Mouse (Mus musculus) heart, embryonic 13.5 days (tissue): Measurements from ENCODE around the gene Rnf152. TPM values are rescaled to one million over a fixed set of nuclear protein-coding genes. Genes with fewer than 3 reads are reported as not detected.

Source experiments
- ATAC-seq: fragments of 200-750 bp; cut with Nextera tagmentation; 2 replicates; pipeline ENCODE4 v1.8.0; 2017; ENCODE audit warnings: moderate TSS enrichment; ENCODE audit not compliant: insufficient number of reproducible peaks, low FRiP score, low TSS enrichment; ENCODE audit errors: extremely low read depth
- H3K27ac ChIP-seq: fragments of 300-500 bp; sonication (generic); replicated peaks from 2 replicates; pipeline ENCODE4 v1.5.1; 2015; ENCODE audit warnings: moderate library complexity, mild to moderate bottlenecking, inconsistent platforms
- H3K27me3 ChIP-seq: fragments of 300-500 bp; sonication (generic); replicated peaks from 2 replicates; pipeline ENCODE4 v1.6.1; 2015; ENCODE audit warnings: mild to moderate bottlenecking, inconsistent platforms
- H3K36me3 ChIP-seq: fragments of 300-500 bp; sonication (generic); 2 replicates; pipeline ENCODE4 v1.6.1; 2015; ENCODE audit warnings: mild to moderate bottlenecking, inconsistent platforms
- H3K4me1 ChIP-seq: fragments of 300-500 bp; sonication (generic); 2 replicates; pipeline ENCODE4 v1.6.1; 2015; ENCODE audit warnings: inconsistent platforms
- H3K4me2 ChIP-seq: fragments of 300-500 bp; sonication (generic); 2 replicates; pipeline ENCODE4 v1.6.1; 2015; ENCODE audit warnings: inconsistent platforms, mild to moderate bottlenecking, moderate library complexity
- H3K4me3 ChIP-seq: fragments of 300-500 bp; sonication (generic); 2 replicates; pipeline ENCODE4 v1.5.1; 2015; ENCODE audit warnings: moderate library complexity, mild to moderate bottlenecking, inconsistent platforms
- H3K9ac ChIP-seq: fragments of 300-500 bp; sonication (generic); 2 replicates; pipeline ENCODE4 v1.6.1; 2015; ENCODE audit warnings: inconsistent platforms, mild to moderate bottlenecking, moderate library complexity
- H3K9me3 ChIP-seq: fragments of 300-500 bp; sonication (generic); 2 replicates; pipeline ENCODE4 v1.6.1; 2016; ENCODE audit warnings: inconsistent platforms
- WGBS: fragments of 180-500 bp; shearing (Covaris S2); methylation state at CpG from one replicate; pipeline ENCODE4 v1.1.7; 2015; ENCODE audit warnings: mixed read lengths; 5-methylcytosine and 5-hydroxymethylcytosine counted together
- polyA plus RNA-seq: library from polyadenylated mRNA; unstranded; fragments of >200 nt; fragmentation: Nextera tagmentation; extraction: Ambion mirVana; gene quantifications from 2 replicates; pipeline ENCODE4 v1.2.1, GENCODE M21; 2015

Gene Rnf152
- polyA plus RNA-seq, 1 experiment from 2014 or later = 0.15 TPM

GRCm38 (mm10) chr1:105302164-105302563 lies 54.3 kb downstream of the Rnf152 start:
- Histone ChIP-seq H3K36me3 (no peaks in the 10 kb centered on the region), H3K4me3 (no peak overlapping the region), H3K9ac (no peak overlapping the region), H3K27me3 (no peaks in the 10 kb centered on the region), H3K4me1 (0 out of 2 replicates have a peak, but pooled peaks cover 5% of the 10 kb centered on the region), H3K9me3 (no peaks in the 10 kb centered on the region), H3K4me2 (no peak overlapping the region), H3K27ac (no peak overlapping the region)
- ATAC-seq = no peak
- WGBS = 65% methylated on average over 6 of the region's 6 CpGs

GRCm38 (mm10) chr1:105301764-105302163 lies 54.7 kb downstream of the Rnf152 start:
- H3K27ac ChIP-seq = no peak overlapping the region
- no peak overlapping the region for H3K4me2 ChIP-seq
- no peaks in the 10 kb centered on the region for H3K27me3 ChIP-seq
- no peak overlapping the region for H3K4me3 ChIP-seq
- H3K9me3 ChIP-seq = no peaks in the 10 kb centered on the region
- ATAC-seq = no peak
- H3K36me3 ChIP-seq = no peaks in the 10 kb centered on the region
- no peak overlapping the region for H3K9ac ChIP-seq
- 65% methylated on average over 9 of the region's 9 CpGs for WGBS
- H3K4me1 ChIP-seq = 0 out of 2 replicates have a peak, but pooled peaks cover 5% of the 10 kb centered on the region

GRCm38 (mm10) chr1:105291859-105292258 lies 64.7 kb downstream of the Rnf152 start:
- no peak overlapping the region for H3K4me3 ChIP-seq
- no peak for ATAC-seq
- WGBS = 84% methylated on average over 2 of the region's 2 CpGs

GRCm38 (mm10) chr1:105287536-105287935 lies 69.0 kb downstream of the Rnf152 start:
- Histone ChIP-seq H3K4me2 (no peak overlapping the region), H3K27ac (no peak overlapping the region), H3K4me1 (peaks cover 10% of the 10 kb centered on the region), H3K36me3 (no peaks in the 10 kb centered on the region), H3K4me3 (no peak overlapping the region), H3K27me3 (no peaks in the 10 kb centered on the region), H3K9ac (no peak overlapping the region), H3K9me3 (no peaks in the 10 kb centered on the region)
- no peak for ATAC-seq
- WGBS = 71% methylated on average over 4 of the region's 4 CpGs

More at GRCm38 (mm10) chr1:105291859-105292258, 64.7 kb downstream of the Rnf152 start:
- Histone ChIP-seq H3K36me3 (no peaks in the 10 kb centered on the region), H3K4me2 (no peak overlapping the region), H3K27ac (no peak overlapping the region), H3K4me1 (peaks cover 7% of the 10 kb centered on the region), H3K9me3 (peaks cover 7% of the 10 kb centered on the region; the same call in 1 of the 2 replicates), H3K27me3 (no peaks in the 10 kb centered on the region), H3K9ac (no peak overlapping the region)

GRCm38 (mm10) chr1:105286906-105287305 lies 69.6 kb downstream of the Rnf152 start:
- Histone ChIP-seq H3K27ac (no peak overlapping the region), H3K4me2 (no peak overlapping the region), H3K4me1 (peaks cover 11% of the 10 kb centered on the region), H3K27me3 (no peaks in the 10 kb centered on the region), H3K9ac (no peak overlapping the region), H3K9me3 (no peaks in the 10 kb centered on the region), H3K4me3 (no peak overlapping the region), H3K36me3 (no peaks in the 10 kb centered on the region)
- 42% methylated on average over 5 of the region's 5 CpGs for WGBS
- no peak for ATAC-seq

GRCm38 (mm10) chr1:105285001-105285400 lies 71.5 kb downstream of the Rnf152 start:
- no peak overlapping the region for H3K9ac ChIP-seq
- no peak overlapping the region for H3K4me2 ChIP-seq
- H3K36me3 ChIP-seq = no peaks in the 10 kb centered on the region
- H3K4me3 ChIP-seq = no peak overlapping the region
- H3K27ac ChIP-seq = no peak overlapping the region
- H3K4me1 ChIP-seq = peaks cover 19% of the 10 kb centered on the region
- ATAC-seq = no peak
- H3K9me3 ChIP-seq = no peaks in the 10 kb centered on the region
- H3K27me3 ChIP-seq = no peaks in the 10 kb centered on the region
- 88% methylated on average over 4 of the region's 4 CpGs for WGBS

- 66% methylated on average over 8 of the region's 8 CpGs for WGBS
- Histone ChIP-seq H3K4me2 (no peak overlapping the region), H3K27me3 (no peaks in the 10 kb centered on the region), H3K9ac (no peak overlapping the region), H3K9me3 (no peaks in the 10 kb centered on the region), H3K4me1 (peaks cover 19% of the 10 kb centered on the region), H3K27ac (no peak overlapping the region), H3K36me3 (no peaks in the 10 kb centered on the region), H3K4me3 (no peak overlapping the region)
- ATAC-seq = no peak
These were observed 72.4 kb downstream of the Rnf152 start for GRCm38 (mm10) chr1:105284116-105284515.

GRCm38 (mm10) chr1:105281277-105281676 lies 75.2 kb downstream of the Rnf152 start:
- no peak overlapping the region for H3K9ac ChIP-seq
- ATAC-seq = no peak
- no peaks in the 10 kb centered on the region for H3K27me3 ChIP-seq
- no peaks in the 10 kb centered on the region for H3K9me3 ChIP-seq
- H3K4me3 ChIP-seq = no peak overlapping the region
- H3K36me3 ChIP-seq = no peaks in the 10 kb centered on the region
- H3K27ac ChIP-seq = no peak overlapping the region
- H3K4me1 ChIP-seq = peaks cover 10% of the 10 kb centered on the region
- no peak overlapping the region for H3K4me2 ChIP-seq
- 43% methylated on average over 3 of the region's 3 CpGs for WGBS

- Histone ChIP-seq H3K27me3 (no peaks in the 10 kb centered on the region), H3K4me2 (no peak overlapping the region), H3K36me3 (no peaks in the 10 kb centered on the region), H3K4me3 (no peak overlapping the region), H3K27ac (no peak overlapping the region), H3K9me3 (no peaks in the 10 kb centered on the region), H3K9ac (no peak overlapping the region), H3K4me1 (peaks cover 10% of the 10 kb centered on the region)
- ATAC-seq = no peak
- 70% methylated on average over 2 of the region's 2 CpGs for WGBS
These were observed 76.3 kb downstream of the Rnf152 start for GRCm38 (mm10) chr1:105280160-105280559.

- WGBS = 76% methylated on average over 3 of the region's 3 CpGs
- Histone ChIP-seq H3K27me3 (no peaks in the 10 kb centered on the region), H3K4me3 (no peak overlapping the region), H3K4me1 (no peaks in the 10 kb centered on the region), H3K9ac (no peak overlapping the region), H3K4me2 (no peak overlapping the region), H3K36me3 (no peaks in the 10 kb centered on the region), H3K27ac (no peak overlapping the region), H3K9me3 (no peaks in the 10 kb centered on the region)
- ATAC-seq = no peak
These were observed 81.9 kb downstream of the Rnf152 start for GRCm38 (mm10) chr1:105274500-105275194.

GRCm38 (mm10) chr1:105271104-105271503 lies 85.4 kb downstream of the Rnf152 start:
- WGBS = 81% methylated on average over 10 of the region's 10 CpGs
- no peak for ATAC-seq
- H3K4me2 ChIP-seq = no peak overlapping the region

More at GRCm38 (mm10) chr1:105271104-105271503, 85.4 kb downstream of the Rnf152 start:
- Histone ChIP-seq H3K27ac (no peak overlapping the region), H3K4me3 (no peak overlapping the region), H3K4me1 (no peaks in the 10 kb centered on the region), H3K27me3 (no peaks in the 10 kb centered on the region), H3K9ac (no peak overlapping the region), H3K9me3 (no peaks in the 10 kb centered on the region), H3K36me3 (no peaks in the 10 kb centered on the region)
